Mouse (Mus musculus): ENCODE data around the gene Nebl. TPM values are rescaled to one million over a fixed set of nuclear protein-coding genes. Genes with fewer than 3 reads are reported as not detected.
A peak's percentile ranks its signal among the peaks of the same experiment; 100 is the strongest.

Nebl gene
- polyA plus RNA-seq, 1 experiment from 2014 or later: 9.4 TPM

GRCm38 (mm10) chr2:17731831-17732200, 552 bp upstream of the Nebl start:
- ATAC-seq (ENCODE audit: low read depth) (no peak), DNase-seq (ENCODE audit: low spot score) (no peak)
- H3K27ac ChIP-seq (replicated peaks; ENCODE audit: low read depth, low read length): no peak overlapping the region
- H3K9me3 ChIP-seq (ENCODE audit: control insufficient read depth, low read length): no peaks in the 10 kb centered on the region
- H3K4me1 ChIP-seq (ENCODE audit: control insufficient read depth, insufficient read depth, low read length): 0 out of 2 replicates have a peak, but pooled peaks cover 8% of the 10 kb centered on the region
- H3K4me2 ChIP-seq (ENCODE audit: low read depth, low read length): peak overlapping the region; percentile 96
- H3K9ac ChIP-seq (ENCODE audit: low read depth, low read length): no peak overlapping the region
- H3K4me3 ChIP-seq (ENCODE audit: low read depth, low read length): no peak overlapping the region; the same call in 1 of the 2 replicates
- WGBS: 22% methylated on average over 6 of the region's 6 CpGs
- H3K36me3 ChIP-seq (ENCODE audit: control insufficient read depth, insufficient read depth, low read length): no peaks in the 10 kb centered on the region
- peaks cover 32% of the 10 kb centered on the region for H3K27me3 ChIP-seq (replicated peaks; ENCODE audit: control insufficient read depth, insufficient read depth, low read length)

- WGBS: 1% methylated on average over 18 of the region's 20 CpGs
- H3K36me3 ChIP-seq (ENCODE audit: control insufficient read depth, insufficient read depth, low read length): no peaks in the 10 kb centered on the region
- no peak overlapping the region for H3K27ac ChIP-seq (replicated peaks; ENCODE audit: low read depth, low read length)
- peak overlapping the region; percentile 62 for H3K4me3 ChIP-seq (ENCODE audit: low read depth, low read length)
- DNase-seq (ENCODE audit: low spot score) (no peak), ATAC-seq (ENCODE audit: low read depth) (peak; percentile 37; the same call in 1 of the 2 replicates)
- peak overlapping the region; percentile 68 for H3K9ac ChIP-seq (ENCODE audit: low read depth, low read length)
- peak overlapping the region; percentile 96 for H3K4me2 ChIP-seq (ENCODE audit: low read depth, low read length)
- 0 out of 2 replicates have a peak, but pooled peaks cover 8% of the 10 kb centered on the region for H3K4me1 ChIP-seq (ENCODE audit: control insufficient read depth, insufficient read depth, low read length)
- peaks cover 32% of the 10 kb centered on the region for H3K27me3 ChIP-seq (replicated peaks; ENCODE audit: control insufficient read depth, insufficient read depth, low read length)
- no peaks in the 10 kb centered on the region for H3K9me3 ChIP-seq (ENCODE audit: control insufficient read depth, low read length)
Observed at GRCm38 (mm10) chr2:17730648-17730956, 662 bp downstream of the Nebl start.

GRCm38 (mm10) chr2:17729770-17730647, 1.3 kb downstream of the Nebl start:
- Histone ChIP-seq H3K9me3 (ENCODE audit: control insufficient read depth, low read length) (no peaks in the 10 kb centered on the region), H3K4me3 (ENCODE audit: low read depth, low read length) (peak overlapping the region; percentile 62), H3K4me2 (ENCODE audit: low read depth, low read length) (peak overlapping the region; percentile 96), H3K27me3 (replicated peaks; ENCODE audit: control insufficient read depth, insufficient read depth, low read length) (peaks cover 32% of the 10 kb centered on the region), H3K9ac (ENCODE audit: low read depth, low read length) (peak overlapping the region; percentile 68), H3K4me1 (ENCODE audit: control insufficient read depth, insufficient read depth, low read length) (0 out of 2 replicates have a peak, but pooled peaks cover 8% of the 10 kb centered on the region), H3K36me3 (ENCODE audit: control insufficient read depth, insufficient read depth, low read length) (no peaks in the 10 kb centered on the region), H3K27ac (replicated peaks; ENCODE audit: low read depth, low read length) (no peak overlapping the region)
- DNase-seq (ENCODE audit: low spot score): no peak
- ATAC-seq (ENCODE audit: low read depth): peak; percentile 60
- 3% methylated on average over 22 of the region's 25 CpGs for WGBS

- WGBS: 77% methylated on average over 5 of the region's 5 CpGs
- H3K4me2 ChIP-seq (ENCODE audit: low read depth, low read length): no peak overlapping the region
- ATAC-seq (ENCODE audit: low read depth) (no peak), DNase-seq (ENCODE audit: low spot score) (no peak)
- no peak overlapping the region for H3K27ac ChIP-seq (replicated peaks; ENCODE audit: low read depth, low read length)
- H3K36me3 ChIP-seq (ENCODE audit: control insufficient read depth, insufficient read depth, low read length): no peaks in the 10 kb centered on the region
- no peak overlapping the region for H3K9ac ChIP-seq (ENCODE audit: low read depth, low read length)
- peaks cover 4% of the 10 kb centered on the region; the same call in 1 of the 2 replicates for H3K27me3 ChIP-seq (replicated peaks; ENCODE audit: control insufficient read depth, insufficient read depth, low read length)
- no peak overlapping the region for H3K4me3 ChIP-seq (ENCODE audit: low read depth, low read length)
- H3K4me1 ChIP-seq (ENCODE audit: control insufficient read depth, insufficient read depth, low read length): no peaks in the 10 kb centered on the region
- H3K9me3 ChIP-seq (ENCODE audit: control insufficient read depth, low read length): no peaks in the 10 kb centered on the region
Observed at GRCm38 (mm10) chr2:17724405-17724804, 6.9 kb downstream of the Nebl start.

GRCm38 (mm10) chr2:17723268-17724019, 7.8 kb downstream of the Nebl start:
- Histone ChIP-seq H3K36me3 (ENCODE audit: control insufficient read depth, insufficient read depth, low read length) (no peaks in the 10 kb centered on the region), H3K9me3 (ENCODE audit: control insufficient read depth, low read length) (no peaks in the 10 kb centered on the region), H3K4me1 (ENCODE audit: control insufficient read depth, insufficient read depth, low read length) (no peaks in the 10 kb centered on the region), H3K27ac (replicated peaks; ENCODE audit: low read depth, low read length) (no peak overlapping the region), H3K4me2 (ENCODE audit: low read depth, low read length) (no peak overlapping the region), H3K27me3 (replicated peaks; ENCODE audit: control insufficient read depth, insufficient read depth, low read length) (no peaks in the 10 kb centered on the region), H3K9ac (ENCODE audit: low read depth, low read length) (no peak overlapping the region), H3K4me3 (ENCODE audit: low read depth, low read length) (no peak overlapping the region)
- DNase-seq (ENCODE audit: low spot score): no peak
- WGBS: 82% methylated on average over 12 of the region's 12 CpGs
- ATAC-seq (ENCODE audit: low read depth): no peak

- 76% methylated on average over 6 of the region's 6 CpGs for WGBS
- H3K27me3 ChIP-seq (replicated peaks; ENCODE audit: control insufficient read depth, insufficient read depth, low read length): no peaks in the 10 kb centered on the region
- no peaks in the 10 kb centered on the region for H3K36me3 ChIP-seq (ENCODE audit: control insufficient read depth, insufficient read depth, low read length)
- DNase-seq (ENCODE audit: low spot score) (no peak), ATAC-seq (ENCODE audit: low read depth) (no peak)
- no peak overlapping the region for H3K27ac ChIP-seq (replicated peaks; ENCODE audit: low read depth, low read length)
- H3K4me1 ChIP-seq (ENCODE audit: control insufficient read depth, insufficient read depth, low read length): no peaks in the 10 kb centered on the region
- H3K4me2 ChIP-seq (ENCODE audit: low read depth, low read length): no peak overlapping the region
- 0 out of 2 replicates have a peak, but pooled peaks cover 4% of the 10 kb centered on the region for H3K9me3 ChIP-seq (ENCODE audit: control insufficient read depth, low read length)
- no peak overlapping the region for H3K9ac ChIP-seq (ENCODE audit: low read depth, low read length)
- H3K4me3 ChIP-seq (ENCODE audit: low read depth, low read length): no peak overlapping the region
Observed at GRCm38 (mm10) chr2:17721177-17721715, 10.0 kb downstream of the Nebl start.

- Histone ChIP-seq H3K9me3 (ENCODE audit: control insufficient read depth, low read length) (peaks cover 7% of the 10 kb centered on the region; the same call in 1 of the 2 replicates), H3K4me1 (ENCODE audit: control insufficient read depth, insufficient read depth, low read length) (no peaks in the 10 kb centered on the region), H3K9ac (ENCODE audit: low read depth, low read length) (no peak overlapping the region), H3K4me2 (ENCODE audit: low read depth, low read length) (no peak overlapping the region), H3K4me3 (ENCODE audit: low read depth, low read length) (no peak overlapping the region), H3K27ac (replicated peaks; ENCODE audit: low read depth, low read length) (no peak overlapping the region), H3K27me3 (replicated peaks; ENCODE audit: control insufficient read depth, insufficient read depth, low read length) (no peaks in the 10 kb centered on the region), H3K36me3 (ENCODE audit: control insufficient read depth, insufficient read depth, low read length) (no peaks in the 10 kb centered on the region)
- DNase-seq (ENCODE audit: low spot score) (no peak), ATAC-seq (ENCODE audit: low read depth) (no peak)
- 82% methylated on average over 1 of the region's 1 CpGs for WGBS
Observed at GRCm38 (mm10) chr2:17718281-17718680, 13.0 kb downstream of the Nebl start.

- peaks cover 7% of the 10 kb centered on the region; the same call in 1 of the 2 replicates for H3K9me3 ChIP-seq (ENCODE audit: control insufficient read depth, low read length)
- no peaks in the 10 kb centered on the region for H3K36me3 ChIP-seq (ENCODE audit: control insufficient read depth, insufficient read depth, low read length)
- H3K27me3 ChIP-seq (replicated peaks; ENCODE audit: control insufficient read depth, insufficient read depth, low read length): no peaks in the 10 kb centered on the region
- H3K9ac ChIP-seq (ENCODE audit: low read depth, low read length): no peak overlapping the region
- H3K27ac ChIP-seq (replicated peaks; ENCODE audit: low read depth, low read length): no peak overlapping the region
- DNase-seq (ENCODE audit: low spot score) (no peak), ATAC-seq (ENCODE audit: low read depth) (no peak)
- no peaks in the 10 kb centered on the region for H3K4me1 ChIP-seq (ENCODE audit: control insufficient read depth, insufficient read depth, low read length)
- WGBS: 63% methylated on average over 2 of the region's 2 CpGs
- H3K4me2 ChIP-seq (ENCODE audit: low read depth, low read length): no peak overlapping the region
- no peak overlapping the region for H3K4me3 ChIP-seq (ENCODE audit: low read depth, low read length)
Observed at GRCm38 (mm10) chr2:17717200-17717599, 14.1 kb downstream of the Nebl start.
